Mouse (Mus musculus) limb, embryonic 14.5 days (tissue): ENCODE data around the gene Exo5. TPM values are rescaled to one million over a fixed set of nuclear protein-coding genes. Genes with fewer than 3 reads are reported as not detected.

ENCODE experiments used
- ATAC-seq: fragments of 200-750 bp; cut with Nextera tagmentation; 2 replicates; pipeline ENCODE4 v1.8.0; 2017; ENCODE audit warnings: low read depth, moderate number of reproducible peaks, moderate TSS enrichment; ENCODE audit not compliant: low FRiP score
- DNase-seq: peaks from one replicate; pipeline ENCODE4 v3.0.0-alpha.2; 2015; ENCODE audit warnings: low spot score
- H3K27ac ChIP-seq: fragments of 300-500 bp; sonication (generic); replicated peaks from 2 replicates; pipeline ENCODE4 v1.5.1; 2014; ENCODE audit warnings: low read depth, mild to moderate bottlenecking, low read length, moderate library complexity, mixed read lengths
- H3K27me3 ChIP-seq: fragments of 300-500 bp; sonication (generic); 2 replicates; pipeline ENCODE4 v1.6.1; 2014; ENCODE audit warnings: low read length, mixed read lengths; ENCODE audit not compliant: control insufficient read depth, insufficient read depth
- H3K36me3 ChIP-seq: fragments of 300-500 bp; sonication (generic); 2 replicates; pipeline ENCODE4 v1.6.1; 2014; ENCODE audit warnings: mild to moderate bottlenecking, low read length, moderate library complexity, mixed read lengths; ENCODE audit not compliant: control insufficient read depth, insufficient read depth
- H3K4me1 ChIP-seq: fragments of 300-500 bp; sonication (generic); 2 replicates; pipeline ENCODE4 v1.6.1; 2014; ENCODE audit warnings: antibody characterized with exemption, low read length, mixed read lengths; ENCODE audit not compliant: control insufficient read depth, insufficient read depth
- H3K4me2 ChIP-seq: fragments of 300-500 bp; sonication (generic); replicated peaks from 2 replicates; pipeline ENCODE4 v1.6.1; 2014; ENCODE audit warnings: low read depth, mild to moderate bottlenecking, low read length, moderate library complexity; ENCODE audit not compliant: severe bottlenecking
- H3K4me3 ChIP-seq: fragments of 300-500 bp; sonication (generic); replicated peaks from 2 replicates; pipeline ENCODE4 v1.5.1; 2014; ENCODE audit warnings: low read length
- H3K9ac ChIP-seq: fragments of 300-500 bp; sonication (generic); 2 replicates; pipeline ENCODE4 v1.6.1; 2014; ENCODE audit warnings: mild to moderate bottlenecking, low read depth, low read length, moderate library complexity; ENCODE audit not compliant: severe bottlenecking
- H3K9me3 ChIP-seq: fragments of 300-500 bp; sonication (generic); 2 replicates; pipeline ENCODE4 v1.6.1; 2016; ENCODE audit warnings: low read length; ENCODE audit not compliant: control insufficient read depth
- POLR2A ChIP-seq: fragments of 200-500 bp; IDR thresholded peaks from 2 replicates; pipeline ENCODE4 v1.8.0; 2012; ENCODE audit warnings: inconsistent platforms, mild to moderate bottlenecking, moderate library complexity, borderline replicate concordance; ENCODE audit not compliant: insufficient read depth, insufficient read length; ENCODE audit errors: extremely low read depth
- WGBS: fragments of 180-500 bp; shearing (Covaris S2); extraction: QIAGEN DNeasy Blood & Tissue Kit; methylation state at CpG from one replicate; pipeline ENCODE4 v1.1.7; 2014; 5-methylcytosine and 5-hydroxymethylcytosine counted together
- polyA plus RNA-seq, 2 experiments: library from polyadenylated mRNA; depleted of rRNA in 1 of 2; stranded (reverse) in 1 of 2; unstranded in 1 of 2; fragments of >200 nt; fragmentation: Nextera tagmentation in 1 of 2; extraction: Ambion mirVana in 1 of 2; gene quantifications; 2 replicates each; pipeline versions ENCODE4 v1.2.1 to v1.2.3; 2012 to 2014

Exo5 gene
- polyA plus RNA-seq, 2 experiments: 25.2 to 25.4 TPM

DNA sequence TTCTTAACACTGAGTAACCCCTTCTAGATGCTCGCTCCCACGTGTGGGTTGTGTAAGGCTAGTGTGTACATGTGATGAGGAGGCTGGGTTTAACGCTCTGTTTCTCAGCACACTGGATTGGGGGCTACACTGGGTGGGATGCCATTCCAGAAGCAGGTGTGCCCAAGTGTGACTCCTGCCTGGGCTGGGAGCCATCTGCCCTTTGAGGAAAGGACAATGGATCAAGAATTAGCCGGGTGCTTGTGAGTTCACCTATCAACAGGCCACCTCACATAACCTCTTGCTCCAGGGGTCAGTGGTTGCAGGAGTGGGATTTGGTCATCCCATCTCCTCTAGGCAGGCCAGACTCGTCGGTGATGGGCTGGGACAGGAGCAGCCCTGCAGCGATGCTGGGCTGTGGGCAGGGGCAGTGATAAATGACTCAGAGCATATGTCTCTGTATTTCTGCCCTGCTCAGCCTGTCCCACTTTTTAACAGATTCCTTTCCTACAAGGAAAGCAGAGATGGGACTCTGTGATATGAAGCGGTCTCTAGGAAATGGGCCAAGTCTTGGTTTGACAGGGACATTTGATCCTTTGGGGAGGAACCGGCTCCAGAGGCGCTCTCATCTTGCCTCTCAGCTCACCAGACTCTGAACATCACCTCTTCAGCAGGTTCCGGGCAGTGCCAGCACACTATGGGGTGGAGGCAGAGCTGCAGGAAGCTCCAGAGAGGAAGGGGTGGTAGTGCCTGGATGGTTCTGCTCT lies 31.0 kb downstream of the Exo5 start:
- H3K4me1 ChIP-seq: no peaks in the 10 kb centered on the region
- no peaks in the 10 kb centered on the region for H3K27me3 ChIP-seq
- no peaks in the 10 kb centered on the region for H3K36me3 ChIP-seq
- no peaks in the 10 kb centered on the region for H3K9me3 ChIP-seq
- ATAC-seq (no peak), DNase-seq (no peak)
- H3K9ac ChIP-seq: no peak overlapping the region
- H3K27ac ChIP-seq: no peak overlapping the region
- 62% methylated on average over 11 of the region's 11 CpGs for WGBS
- H3K4me3 ChIP-seq: no peak overlapping the region
- no peak overlapping the region for H3K4me2 ChIP-seq
- TF ChIP-seq POLR2A: no peak

DNA sequence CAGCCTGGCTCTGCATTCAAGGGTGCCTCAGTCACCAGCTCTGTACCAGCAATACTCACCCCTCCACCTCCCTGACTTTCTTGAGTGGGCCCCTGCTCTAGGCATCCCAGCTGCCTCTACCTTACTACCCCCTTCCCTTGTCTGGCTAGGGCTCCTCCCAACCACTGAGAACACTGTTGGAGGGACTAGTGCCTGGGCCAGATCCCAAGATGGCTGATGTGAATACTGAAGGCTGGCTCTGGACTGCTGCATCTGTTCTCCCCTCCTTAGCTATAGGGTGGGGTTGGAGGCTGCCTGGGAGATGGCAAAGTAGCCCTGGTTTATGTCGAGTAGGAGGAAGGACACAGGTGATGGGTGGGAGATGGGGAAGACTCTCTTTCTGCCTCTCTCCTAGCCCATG lies 32.3 kb downstream of the Exo5 start:
- no peak overlapping the region for H3K9ac ChIP-seq

DNA sequence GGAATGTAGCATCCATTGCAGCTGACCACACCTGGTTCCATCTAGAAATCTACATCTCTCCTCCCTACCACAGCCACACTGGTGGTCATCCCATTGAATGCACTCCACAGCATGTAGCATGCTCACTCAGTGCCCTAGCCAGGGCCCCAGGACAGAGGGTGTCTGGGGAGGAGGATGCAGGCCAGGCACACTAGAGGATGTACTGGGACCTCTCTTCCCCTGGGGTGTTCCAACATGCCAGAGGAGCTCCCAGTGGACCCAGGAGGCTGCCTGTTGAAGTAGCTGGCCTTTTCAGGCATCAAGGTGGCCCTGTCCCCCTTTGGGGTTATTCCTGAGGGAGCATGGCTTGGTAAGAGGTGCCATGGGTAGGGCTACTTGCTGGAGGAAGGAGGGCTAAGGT lies 32.9 kb downstream of the Exo5 start:
- DNase-seq (no peak), ATAC-seq (no peak)
- no peaks in the 10 kb centered on the region for H3K9me3 ChIP-seq
- H3K4me1 ChIP-seq: no peaks in the 10 kb centered on the region
- TF ChIP-seq POLR2A: no peak
- no peak overlapping the region for H3K4me3 ChIP-seq
- no peaks in the 10 kb centered on the region for H3K36me3 ChIP-seq
- H3K27ac ChIP-seq: no peak overlapping the region
- H3K4me2 ChIP-seq: no peak overlapping the region
- no peak overlapping the region for H3K9ac ChIP-seq
- no peaks in the 10 kb centered on the region for H3K27me3 ChIP-seq

More for the DNA sequence above, 32.3 kb downstream of the Exo5 start:
- no peak overlapping the region for H3K4me3 ChIP-seq
- no peaks in the 10 kb centered on the region for H3K27me3 ChIP-seq
- DNase-seq (no peak), ATAC-seq (no peak)
- no peak overlapping the region for H3K4me2 ChIP-seq
- 54% methylated on average over 1 of the region's 1 CpGs for WGBS
- TF ChIP-seq POLR2A: no peak
- H3K36me3 ChIP-seq: no peaks in the 10 kb centered on the region
- no peaks in the 10 kb centered on the region for H3K9me3 ChIP-seq
- H3K27ac ChIP-seq: no peak overlapping the region
- no peaks in the 10 kb centered on the region for H3K4me1 ChIP-seq

DNA sequence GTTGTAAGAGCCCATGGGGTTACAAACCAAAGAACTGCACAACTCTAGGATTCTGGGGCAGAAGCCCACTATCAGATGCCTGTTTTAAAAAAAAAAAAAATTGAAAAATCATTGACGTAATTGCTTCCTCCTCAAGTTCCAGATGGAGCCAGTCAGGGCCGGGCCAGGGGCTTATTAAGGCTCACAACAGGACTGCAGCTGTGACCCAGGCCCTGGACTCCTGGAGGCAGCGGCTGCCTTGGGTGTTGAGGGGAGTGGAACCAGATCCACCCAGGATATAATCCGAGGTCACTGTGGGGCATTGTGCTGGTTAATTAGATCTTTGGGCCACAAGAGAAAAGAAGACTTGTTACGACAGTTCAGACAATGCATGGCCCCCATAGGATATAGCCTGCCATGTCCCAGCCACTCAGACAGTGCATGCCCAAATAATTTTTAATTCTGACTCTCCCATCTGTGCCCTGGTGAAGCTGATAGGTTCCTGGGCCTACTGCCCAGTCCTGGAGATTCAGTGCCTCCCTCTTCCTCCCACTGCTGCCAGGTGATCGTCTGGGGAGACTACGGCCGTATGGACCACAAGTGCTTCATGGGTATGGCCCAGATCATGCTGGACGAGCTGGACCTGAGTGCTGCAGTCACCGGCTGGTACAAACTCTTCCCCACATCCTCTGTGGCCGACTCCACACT lies 33.9 kb downstream of the Exo5 start:
- Histone ChIP-seq H3K9ac (no peak overlapping the region), H3K36me3 (no peaks in the 10 kb centered on the region), H3K27me3 (no peaks in the 10 kb centered on the region), H3K4me1 (peaks cover 2% of the 10 kb centered on the region; the same call in 1 of the 2 replicates), H3K4me3 (no peak overlapping the region), H3K27ac (no peak overlapping the region), H3K4me2 (no peak overlapping the region), H3K9me3 (no peaks in the 10 kb centered on the region)
- 42% methylated on average over 11 of the region's 11 CpGs for WGBS
- ATAC-seq (peak; percentile 70), DNase-seq (peak; percentile 7)
- no peak for TF ChIP-seq POLR2A

DNA sequence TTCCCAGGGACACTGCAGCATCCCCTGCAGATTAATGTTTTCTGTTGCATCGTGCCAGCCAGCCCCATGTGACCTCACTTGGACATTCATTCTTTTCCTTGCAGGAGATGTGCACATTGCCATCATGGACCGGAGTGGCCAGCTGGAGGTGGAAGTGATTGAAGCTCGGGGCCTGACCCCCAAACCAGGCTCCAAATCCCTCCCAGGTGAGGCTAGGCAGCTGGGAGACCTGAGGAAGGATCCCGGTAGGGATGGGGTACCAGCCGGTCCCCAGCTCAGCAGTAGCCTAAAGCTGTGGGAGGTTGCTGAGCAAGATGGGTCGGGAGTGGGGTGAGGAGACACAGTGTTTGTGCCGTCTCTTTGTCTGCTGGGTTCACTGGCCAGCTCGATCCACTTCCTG lies 35.9 kb downstream of the Exo5 start:
- DNase-seq (no peak), ATAC-seq (no peak)
- Histone ChIP-seq H3K4me1 (peaks cover 7% of the 10 kb centered on the region; the same call in 1 of the 2 replicates), H3K27ac (no peak overlapping the region), H3K4me2 (no peak overlapping the region), H3K36me3 (no peaks in the 10 kb centered on the region), H3K4me3 (no peak overlapping the region), H3K9me3 (no peaks in the 10 kb centered on the region), H3K27me3 (no peaks in the 10 kb centered on the region), H3K9ac (no peak overlapping the region)
- no peak for TF ChIP-seq POLR2A
- 69% methylated on average over 8 of the region's 8 CpGs for WGBS
